Mouse (Mus musculus): ENCODE measurements at regions not wholly inside any gene's neighbourhood (a gene's known extent, or its start where the extent isn't known, plus 50 kb on each side); places are given as distances from the start of the nearest gene placed in this dataset.

- ATAC-seq (replicated peaks; ENCODE audit: poor library complexity) = no peak
Measured at GRCm38 (mm10) chr13:70418156-70418555, 219.3 kb downstream of the Ice1 start.

DNA sequence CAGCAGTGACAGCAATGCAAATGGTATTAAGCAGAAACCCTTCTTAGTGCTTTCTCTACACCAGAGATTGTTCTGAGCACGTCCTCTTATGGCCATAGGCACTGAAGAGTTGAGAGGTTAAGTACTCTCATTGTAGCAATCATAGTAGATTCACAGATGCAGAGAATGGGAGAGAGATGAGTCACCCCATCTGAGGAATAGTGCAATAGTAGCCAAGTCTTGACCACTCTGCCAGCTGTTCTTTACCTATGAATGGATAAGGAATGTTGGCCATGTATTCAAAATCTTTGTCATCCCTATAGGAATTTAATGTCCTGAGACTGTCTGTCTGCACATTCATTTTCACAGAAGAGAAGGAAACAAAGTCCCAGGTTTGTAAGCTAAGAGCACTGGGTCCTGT, 198.0 kb downstream of the Ice1 start:
- ATAC-seq (replicated peaks; ENCODE audit: poor library complexity) = no peak

- ATAC-seq (replicated peaks; ENCODE audit: poor library complexity) = no peak
Measured at GRCm38 (mm10) chr13:70446940-70447339, 190.5 kb downstream of the Ice1 start.

- ATAC-seq (replicated peaks; ENCODE audit: poor library complexity) = no peak
Measured at GRCm38 (mm10) chr13:70454592-70455390, 182.6 kb downstream of the Ice1 start.

- ATAC-seq (replicated peaks; ENCODE audit: poor library complexity) = no peak
Measured at GRCm38 (mm10) chr13:70458406-70458805, 179.0 kb downstream of the Ice1 start.

DNA sequence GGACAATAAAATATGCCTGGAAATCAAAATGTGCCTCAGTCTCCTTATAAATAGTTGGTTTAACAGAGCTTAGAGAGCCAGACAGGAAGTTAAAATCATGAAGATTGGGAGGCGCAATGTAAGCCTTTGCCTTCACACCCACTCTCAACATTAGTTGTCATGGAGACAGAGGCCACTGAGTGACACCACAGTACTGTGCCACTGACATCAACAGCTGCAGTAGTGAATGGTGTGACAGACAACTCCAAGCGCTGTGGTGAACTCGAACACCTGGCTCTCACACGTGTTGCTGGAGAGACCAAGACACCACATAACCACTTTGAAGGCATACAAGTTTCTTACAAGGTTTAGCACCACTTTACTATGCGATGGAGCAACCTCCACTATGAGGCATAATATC, 172.4 kb downstream of the Ice1 start:
- no peak for ATAC-seq (replicated peaks; ENCODE audit: poor library complexity)

GRCm38 (mm10) chr13:70474746-70475145, 162.7 kb downstream of the Ice1 start:
- no peak for ATAC-seq (replicated peaks; ENCODE audit: poor library complexity)

GRCm38 (mm10) chr13:70475366-70475765, 162.1 kb downstream of the Ice1 start:
- ATAC-seq (replicated peaks; ENCODE audit: poor library complexity) = no peak

DNA sequence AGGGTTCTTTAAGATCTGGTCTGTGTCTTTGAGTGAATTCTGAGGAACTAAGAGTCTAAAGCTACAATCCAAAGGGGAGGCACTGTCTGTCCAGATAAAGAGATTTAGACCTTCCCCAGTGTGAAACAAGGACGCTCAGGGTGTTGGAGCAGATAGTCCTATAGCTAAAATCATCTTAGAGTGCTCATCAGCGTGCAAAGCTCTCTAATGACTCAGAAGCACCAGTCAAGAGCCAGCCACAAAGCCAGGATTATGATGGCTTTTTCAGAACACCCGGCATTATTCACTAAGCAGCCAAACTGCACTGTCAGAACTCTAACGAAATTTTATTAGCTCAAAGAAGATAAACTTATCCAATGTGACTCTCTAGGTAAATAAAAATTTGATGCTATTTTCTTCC, 138.1 kb downstream of the Ice1 start:
- no peak for ATAC-seq (replicated peaks; ENCODE audit: poor library complexity)
